Mouse (Mus musculus) left cerebral cortex, postnatal 4 days (tissue): ENCODE data around the gene Cd72. TPM values are rescaled to one million over a fixed set of nuclear protein-coding genes. Genes with fewer than 3 reads are reported as not detected.
A peak's percentile ranks its signal among the peaks of the same experiment; 100 is the strongest.

ENCODE experiments used
- DNase-seq: peaks from one replicate; pipeline ENCODE4 v3.0.0-alpha.2; 2022
- intact Hi-C: fragments of 180-260 bp; cut with DNase I; formaldehyde crosslinking; loops from one replicate; pipeline ENCODE4 v1.15.1; 2025
- total RNA-seq, 2 experiments: library from RNA; stranded (reverse); gene quantifications; 2 replicates each; pipeline ENCODE4 v1.2.3; 2021

Cd72 gene
- total RNA-seq, 2 experiments from 2014 or later, result not detected

GRCm38 (mm10) chr4:43428946-43429345 is 25.5 kb downstream of the Cd72 start, which contains the start of gene Fam166b:
TSS of gene Fam166b (minus strand) at chr4:43429134.
- intact Hi-C loops, result no loop called here
- no peak for DNase-seq

GRCm38 (mm10) chr4:43428180-43428861 is 26.1 kb downstream of the Cd72 start:
- DNase-seq, result no peak
- intact Hi-C loops, result no loop called here

- intact Hi-C loops, result no loop called here
These were observed 26.8 kb downstream of the Cd72 start for GRCm38 (mm10) chr4:43427501-43428179.

GRCm38 (mm10) chr4:43426487-43426886 is 27.9 kb downstream of the Cd72 start:
- no peak for DNase-seq
- intact Hi-C loops, result no loop called here

More at GRCm38 (mm10) chr4:43427501-43428179, 26.8 kb downstream of the Cd72 start:
- no peak for DNase-seq

- intact Hi-C loops, result no loop called here
- DNase-seq, result no peak
These were observed 28.6 kb downstream of the Cd72 start for GRCm38 (mm10) chr4:43425648-43426380.

- DNase-seq, result no peak
- intact Hi-C loops, result no loop called here
These were observed 29.2 kb downstream of the Cd72 start for GRCm38 (mm10) chr4:43425197-43425596.

GRCm38 (mm10) chr4:43424072-43424471 is 30.4 kb downstream of the Cd72 start:
- intact Hi-C loops, result loop anchor here (5.0 kb wide), 1 partner anchor 157 kb away; the partner anchor contains the start of gene Atp8b5
- no peak for DNase-seq

- DNase-seq, result no peak
- intact Hi-C loops, result loop anchor here (5.0 kb wide), 1 partner anchor 156 kb away; the partner anchor contains the start of gene Atp8b5
These were observed 31.0 kb downstream of the Cd72 start for GRCm38 (mm10) chr4:43423267-43423934.

- no peak for DNase-seq
- intact Hi-C loops, result loop anchor here (5.0 kb wide), 1 partner anchor 154 kb away; the partner anchor contains the start of gene Atp8b5
These were observed 32.7 kb downstream of the Cd72 start for GRCm38 (mm10) chr4:43421632-43422240.

- intact Hi-C loops, result loop anchor here (5.0 kb wide), 1 partner anchor 153 kb away; the partner anchor contains the start of gene Atp8b5
- peak; percentile 72 for DNase-seq
These were observed 34.1 kb downstream of the Cd72 start for GRCm38 (mm10) chr4:43420305-43420704.

GRCm38 (mm10) chr4:43419801-43420281 is 34.6 kb downstream of the Cd72 start:
- intact Hi-C loops, result loop anchor here (5.0 kb wide), 1 partner anchor 153 kb away; the partner anchor contains the start of gene Atp8b5

GRCm38 (mm10) chr4:43418973-43419656 is 35.3 kb downstream of the Cd72 start:
- intact Hi-C loops, result no loop called here
- no peak for DNase-seq

More at GRCm38 (mm10) chr4:43419801-43420281, 34.6 kb downstream of the Cd72 start:
- DNase-seq, result no peak

GRCm38 (mm10) chr4:43418450-43418849 is 36.0 kb downstream of the Cd72 start:
- intact Hi-C loops, result no loop called here
- no peak for DNase-seq

GRCm38 (mm10) chr4:43417269-43418062 is 37.0 kb downstream of the Cd72 start:
- intact Hi-C loops, result no loop called here
- no peak for DNase-seq

- no peak for DNase-seq
- intact Hi-C loops, result no loop called here
These were observed 38.3 kb downstream of the Cd72 start for GRCm38 (mm10) chr4:43416071-43416490.

- DNase-seq, result no peak
- intact Hi-C loops, result no loop called here
These were observed 39.0 kb downstream of the Cd72 start for GRCm38 (mm10) chr4:43415221-43416070.

GRCm38 (mm10) chr4:43414761-43415160 is 39.7 kb downstream of the Cd72 start:
- DNase-seq, result no peak
- intact Hi-C loops, result no loop called here
